Mouse (Mus musculus) spleen, adult 10 weeks (tissue): ENCODE data around the gene Cdc42. TPM values are rescaled to one million over a fixed set of nuclear protein-coding genes. Genes with fewer than 3 reads are reported as not detected.

Experiments
- polyA plus RNA-seq: library from polyadenylated mRNA; stranded (reverse); fragments of 350-450 nt; fragmentation: Illumina TruSeq; extraction: RNeasy Lipid Tissue Mini Kit (QIAGEN cat#74804); gene quantifications from one replicate; pipeline ENCODE4 v1.2.3, GENCODE M21; 2015; ENCODE audit warnings: low replicate concordance; ENCODE audit not compliant: insufficient read depth

Gene Cdc42
- 788 TPM for polyA plus RNA-seq

GRCm38 (mm10) chr4:137357517-137358254 lies at the start of gene Cdc42:
TSS of gene Cdc42 (minus strand) at chr4:137357720.

DNA sequence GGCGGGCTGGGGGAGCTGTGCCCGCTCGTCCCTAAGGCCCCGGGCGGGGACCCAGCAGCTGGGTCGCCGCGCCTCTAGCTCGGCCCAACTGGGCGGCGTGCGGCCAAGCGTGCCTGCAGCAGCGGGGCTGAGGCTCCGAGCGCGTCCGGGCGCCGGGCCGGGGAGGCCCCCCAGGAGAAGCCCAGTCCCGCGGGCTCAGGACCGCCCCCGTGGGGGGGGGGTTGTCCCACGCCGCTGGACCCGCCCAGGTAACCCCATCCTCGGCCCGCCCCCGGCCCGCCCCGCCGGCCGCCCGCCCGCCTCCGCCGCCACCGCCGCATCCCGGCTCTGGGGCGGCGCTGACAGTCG lies 80.4 kb downstream of the Cdc42 start, which contains the start of gene Wnt4:
Gene Wnt4 (plus strand): TSS at position 324 of the 348 bp plus-strand sequence.

Other genes starting within 250 kb of the Cdc42 start
- not detected for gene Wnt4, start 80.2 kb downstream of the Cdc42 start, polyA plus RNA-seq
- not detected for gene Cela3a, start 52.1 kb upstream of the Cdc42 start, polyA plus RNA-seq
- 2.5 TPM for gene Cela3b, start 72.8 kb upstream of the Cdc42 start, polyA plus RNA-seq
- not detected for gene 1700013G24Rik, start 95.6 kb upstream of the Cdc42 start, polyA plus RNA-seq
- gene Hspg2, start 111.0 kb upstream of the Cdc42 start, polyA plus RNA-seq, result 2.9 TPM
- gene Ldlrad2, start 216.8 kb upstream of the Cdc42 start, polyA plus RNA-seq, result not detected
- gene Usp48, start 236.0 kb upstream of the Cdc42 start, polyA plus RNA-seq, result 168 TPM